11 mouse cellular contexts compared by ENCODE assay signal in genomic region chr6:108236411-108236921, GRCm38 (mm10). TPM values are rescaled to one million over a fixed set of nuclear protein-coding genes. Genes with fewer than 3 reads are reported as not detected.
DNase-seq lines count a peak whose midpoint lies in the region; ATAC-seq lines count a peak whose summit lies in the region.
"Had no signal": no experiment of that assay in that cellular context is flagged by ENCODE, and none has a peak within 500 bp of the region (broad histone marks: within the 10 kb centered on the region; RNA-seq: fewer than 3 reads in every experiment).

No protein-coding gene starts in this region.

- peaks cover 49% of the 10 kb centered on the region for H3K4me1 ChIP-seq in kidney, embryonic 14.5 days (ENCODE audit: control insufficient read depth, insufficient read depth, low read length)
- H3K4me1 ChIP-seq in embryonic facial prominence, embryonic 15.5 days = peaks cover 48% of the 10 kb centered on the region
- peaks cover 80% of the 10 kb centered on the region for H3K4me1 ChIP-seq in limb, embryonic 12.5 days (replicated peaks)

- ATAC-seq in kidney, embryonic 14.5 days (ENCODE audit: low FRiP score, low TSS enrichment) = peak; percentile 38; the same call in 1 of the 2 replicates
- no peak for ATAC-seq in embryonic facial prominence, embryonic 15.5 days (ENCODE audit: insufficient number of reproducible peaks, low FRiP score, low TSS enrichment, low read depth)
- peak; percentile 41; the same call in 1 of the 2 replicates for ATAC-seq in limb, embryonic 12.5 days (ENCODE audit: insufficient number of reproducible peaks, insufficient read depth, low FRiP score, low TSS enrichment, low read depth)

- no peak overlapping the region for H3K9ac ChIP-seq in kidney, embryonic 14.5 days (ENCODE audit: low read depth, low read length)
- H3K9ac ChIP-seq in embryonic facial prominence, embryonic 15.5 days = no peak overlapping the region
- no peak overlapping the region for H3K9ac ChIP-seq in limb, embryonic 12.5 days (replicated peaks)

- H3K4me2 ChIP-seq in kidney, embryonic 14.5 days (replicated peaks; ENCODE audit: low read depth, low read length) = peak overlapping the region; percentile 11; the same call in 1 of the 2 replicates
- H3K4me2 ChIP-seq in embryonic facial prominence, embryonic 15.5 days (replicated peaks) = 0 out of 2 replicates have a peak overlapping the region, but pooled peaks have one; percentile 6
- H3K4me2 ChIP-seq in limb, embryonic 12.5 days = peak overlapping the region; percentile 35

- no peak overlapping the region for H3K4me3 ChIP-seq in kidney, embryonic 14.5 days (ENCODE audit: low read length)
- H3K4me3 ChIP-seq in embryonic facial prominence, embryonic 15.5 days (replicated peaks) = no peak overlapping the region
- H3K4me3 ChIP-seq in limb, embryonic 12.5 days (replicated peaks) = no peak overlapping the region
- H3K4me3 ChIP-seq: megakaryocyte, embryonic 14.5 days had no signal

- no peaks in the 10 kb centered on the region for H3K36me3 ChIP-seq in kidney, embryonic 14.5 days (ENCODE audit: control insufficient read depth, insufficient read depth, low read length)
- no peaks in the 10 kb centered on the region for H3K36me3 ChIP-seq in embryonic facial prominence, embryonic 15.5 days
- no peaks in the 10 kb centered on the region for H3K36me3 ChIP-seq in limb, embryonic 12.5 days

- DNase-seq in kidney, adult 18-20 months = no peak
- DNase-seq in heart, postnatal 25 days (ENCODE audit: low spot score) = peak; percentile 12
- no peak for DNase-seq in gastrocnemius, postnatal 14 days
- DNase-seq in gastrocnemius, postnatal 25 days = no peak
- DNase-seq in lung, postnatal 25 days (ENCODE audit: low spot score) = no peak
- DNase-seq: adrenal gland, postnatal 10 days; right cerebral cortex, postnatal 4 days had no signal

- 54% methylated on average over 9 of the region's 9 CpGs for WGBS in kidney, embryonic 14.5 days
- WGBS in embryonic facial prominence, embryonic 15.5 days = 34% methylated on average over 9 of the region's 9 CpGs
- WGBS in limb, embryonic 12.5 days = 38% methylated on average over 9 of the region's 9 CpGs

- no peaks in the 10 kb centered on the region for H3K9me3 ChIP-seq in kidney, embryonic 14.5 days (ENCODE audit: control insufficient read depth, low read length)
- no peaks in the 10 kb centered on the region for H3K9me3 ChIP-seq in embryonic facial prominence, embryonic 15.5 days (replicated peaks)
- H3K9me3 ChIP-seq in limb, embryonic 12.5 days = no peaks in the 10 kb centered on the region
- H3K9me3 ChIP-seq: megakaryocyte, embryonic 14.5 days had no signal

- peak overlapping the region; percentile 79; the same call in 1 of the 2 replicates for H3K27ac ChIP-seq in kidney, embryonic 14.5 days (ENCODE audit: low read depth, low read length)
- peak overlapping the region; percentile 79 for H3K27ac ChIP-seq in embryonic facial prominence, embryonic 15.5 days (replicated peaks)
- H3K27ac ChIP-seq in limb, embryonic 12.5 days = peak overlapping the region; percentile 68

- intact Hi-C loops in heart, postnatal 25 days (cut with DNase I) = loop anchor here (10.0 kb wide), 1 partner anchor 428 kb away; the partner anchor contains the start of gene Bhlhe40
- intact Hi-C loops in gastrocnemius, postnatal 14 days (cut with DNase I; ENCODE audit: low total_unique reads) = no loop called here

- no peaks in the 10 kb centered on the region for H3K27me3 ChIP-seq in kidney, embryonic 14.5 days (ENCODE audit: control insufficient read depth, insufficient read depth, low read length)
- H3K27me3 ChIP-seq in embryonic facial prominence, embryonic 15.5 days = no peaks in the 10 kb centered on the region
- no peaks in the 10 kb centered on the region for H3K27me3 ChIP-seq in limb, embryonic 12.5 days
- H3K27me3 ChIP-seq: megakaryocyte, embryonic 14.5 days had no signal

RNA-seq across cellular contexts. Expression of gene Itpr1, which starts 23.6 kb away (rescaled TPM):
- polyA plus RNA-seq in kidney, embryonic 14.5 days (2014; fragmentation: Nextera tagmentation; extraction: Ambion mirVana) = 13.8 and 22.4 TPM in 2 replicates
- 10.8 and 11.3 TPM in 2 replicates for polyA plus RNA-seq in embryonic facial prominence, embryonic 15.5 days (2015; fragmentation: Nextera tagmentation; extraction: Ambion mirVana)
- total RNA-seq in heart, postnatal 25 days (2021) = 10 to 100 TPM; 44.1 to 44.2 TPM
- polyA plus RNA-seq in limb, embryonic 12.5 days (2016; fragmentation: Nextera tagmentation; extraction: Ambion mirVana) = 10.4 and 11.1 TPM in 2 replicates
- 10 to 100 TPM; 17.0 to 18.8 TPM for total RNA-seq in gastrocnemius, postnatal 14 days (2021)
- 10 to 100 TPM; 12.3 to 12.5 TPM for total RNA-seq in gastrocnemius, postnatal 25 days (2021)

RNA-seq across cellular contexts. Expression of gene Sumf1, which starts 51.1 kb away (rescaled TPM):
- polyA plus RNA-seq in kidney, embryonic 14.5 days (2014; fragmentation: Nextera tagmentation; extraction: Ambion mirVana) = 16.6 and 26.8 TPM in 2 replicates
- 24.7 and 28.7 TPM in 2 replicates for polyA plus RNA-seq in embryonic facial prominence, embryonic 15.5 days (2015; fragmentation: Nextera tagmentation; extraction: Ambion mirVana)
- 10 to 100 TPM; 11.2 to 12.4 TPM for total RNA-seq in heart, postnatal 25 days (2021)
- polyA plus RNA-seq in limb, embryonic 12.5 days (2016; fragmentation: Nextera tagmentation; extraction: Ambion mirVana) = 18.4 and 18.9 TPM in 2 replicates
- total RNA-seq in gastrocnemius, postnatal 14 days (2021) = 1 to 10 TPM; 9.5 TPM
- 1 to 10 TPM; 7.6 to 9.2 TPM for total RNA-seq in gastrocnemius, postnatal 25 days (2021)
